Mouse (Mus musculus) embryonic facial prominence, embryonic 10.5 days (tissue): ENCODE data around the gene Qsox2. TPM values are rescaled to one million over a fixed set of nuclear protein-coding genes. Genes with fewer than 3 reads are reported as not detected.

Experiments used
- DNase-seq: peaks from one replicate; pipeline ENCODE4 v3.0.0-alpha.2; 2017; ENCODE audit warnings: low spot score
- H3K27ac ChIP-seq: fragments of 300-500 bp; sonication (generic); replicated peaks from 2 replicates; pipeline ENCODE4 v1.5.1; 2016; ENCODE audit warnings: mild to moderate bottlenecking
- H3K27me3 ChIP-seq: fragments of 300-500 bp; sonication (generic); replicated peaks from 2 replicates; pipeline ENCODE4 v1.6.1; 2016; ENCODE audit warnings: low read depth, mild to moderate bottlenecking; ENCODE audit not compliant: poor library complexity, severe bottlenecking
- H3K36me3 ChIP-seq: fragments of 300-500 bp; sonication (generic); replicated peaks from 2 replicates; pipeline ENCODE4 v1.6.1; 2016; ENCODE audit warnings: mild to moderate bottlenecking, moderate library complexity
- H3K4me1 ChIP-seq: fragments of 300-500 bp; sonication (generic); 2 replicates; pipeline ENCODE4 v1.6.1; 2016
- H3K4me3 ChIP-seq: fragments of 300-500 bp; sonication (generic); 2 replicates; pipeline ENCODE4 v1.5.1; 2016; ENCODE audit warnings: mild to moderate bottlenecking, moderate library complexity
- H3K9me3 ChIP-seq: fragments of 300-500 bp; sonication (generic); 2 replicates; pipeline ENCODE4 v1.6.1; 2016; ENCODE audit warnings: mild to moderate bottlenecking
- WGBS: fragments of 180-500 bp; shearing (Covaris S2); methylation state at CpG from one replicate; pipeline ENCODE4 v1.1.7; 2016; 5-methylcytosine and 5-hydroxymethylcytosine counted together
- polyA plus RNA-seq: library from polyadenylated mRNA; unstranded; fragments of >200 nt; fragmentation: Nextera tagmentation; extraction: Ambion mirVana; gene quantifications from 2 replicates; pipeline ENCODE4 v1.2.1, GENCODE M21; 2016

Gene Qsox2
- 15.7 and 18.1 TPM in 2 replicates for polyA plus RNA-seq

- WGBS = 2% methylated on average over 36 of the region's 36 CpGs
- Histone ChIP-seq H3K4me3 (peak within 1 kb of the TSS; percentile 95), H3K4me1 (peaks cover 32% of the 10 kb centered on the region), H3K27ac (peak within 1 kb of the TSS; percentile 93), H3K27me3 (no peaks in the 10 kb centered on the region), H3K9me3 (no peaks in the 10 kb centered on the region), H3K36me3 (peaks cover 4% of the 10 kb centered on the region)
- DNase-seq = peak; percentile 98
Observed at GRCm38 (mm10) chr2:26237290-26237782, at the start of gene Qsox2. TSS of gene Qsox2 (minus strand) at chr2:26237525.

DNA sequence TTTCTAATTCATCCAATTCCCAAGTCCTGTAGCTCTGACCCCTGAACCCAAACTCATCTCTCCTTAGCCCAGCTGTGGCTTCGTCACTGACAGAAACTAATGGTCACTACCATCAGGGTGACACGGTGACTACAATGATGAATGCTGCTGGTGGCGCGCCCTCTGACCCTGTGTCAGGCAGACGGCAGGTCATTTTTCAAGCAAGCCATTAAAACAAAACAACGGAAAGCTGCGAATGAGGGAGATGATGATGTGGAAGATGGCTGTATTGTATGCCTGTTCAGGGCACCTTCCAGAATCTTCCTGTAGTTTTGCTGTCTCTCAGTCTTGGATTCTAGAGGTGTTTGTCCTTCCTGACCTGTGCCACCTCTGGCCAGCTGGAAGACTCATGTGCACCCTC lies 49.1 kb upstream of the Qsox2 start:
- H3K4me3 ChIP-seq = no peak overlapping the region
- no peak overlapping the region for H3K27ac ChIP-seq
- peaks cover 8% of the 10 kb centered on the region for H3K4me1 ChIP-seq
- no peaks in the 10 kb centered on the region for H3K36me3 ChIP-seq
- no peaks in the 10 kb centered on the region for H3K27me3 ChIP-seq
- H3K9me3 ChIP-seq = no peaks in the 10 kb centered on the region
- WGBS = 61% methylated on average over 7 of the region's 7 CpGs
- DNase-seq = no peak

GRCm38 (mm10) chr2:26285804-26286203 lies 48.5 kb upstream of the Qsox2 start:
- DNase-seq = no peak
- 75% methylated on average over 7 of the region's 7 CpGs for WGBS
- H3K9me3 ChIP-seq = no peaks in the 10 kb centered on the region
- H3K36me3 ChIP-seq = no peaks in the 10 kb centered on the region
- no peak overlapping the region for H3K4me3 ChIP-seq
- H3K27ac ChIP-seq = no peak overlapping the region
- no peaks in the 10 kb centered on the region for H3K27me3 ChIP-seq
- H3K4me1 ChIP-seq = peaks cover 8% of the 10 kb centered on the region

GRCm38 (mm10) chr2:26280594-26280993 lies 43.3 kb upstream of the Qsox2 start:
- H3K36me3 ChIP-seq = no peaks in the 10 kb centered on the region
- H3K4me3 ChIP-seq = no peak overlapping the region
- no peaks in the 10 kb centered on the region for H3K27me3 ChIP-seq
- H3K4me1 ChIP-seq = peaks cover 6% of the 10 kb centered on the region; the same call in 1 of the 2 replicates
- 76% methylated on average over 11 of the region's 11 CpGs for WGBS
- H3K9me3 ChIP-seq = no peaks in the 10 kb centered on the region
- DNase-seq = no peak
- no peak overlapping the region for H3K27ac ChIP-seq

GRCm38 (mm10) chr2:26279712-26280111 lies 42.4 kb upstream of the Qsox2 start:
- DNase-seq = no peak
- H3K27me3 ChIP-seq = no peaks in the 10 kb centered on the region
- no peaks in the 10 kb centered on the region for H3K9me3 ChIP-seq
- H3K4me3 ChIP-seq = no peak overlapping the region
- no peaks in the 10 kb centered on the region for H3K36me3 ChIP-seq
- H3K27ac ChIP-seq = no peak overlapping the region
- peaks cover 7% of the 10 kb centered on the region; the same call in 1 of the 2 replicates for H3K4me1 ChIP-seq
- WGBS = 86% methylated on average over 3 of the region's 3 CpGs

GRCm38 (mm10) chr2:26273611-26274010 lies 36.3 kb upstream of the Qsox2 start:
- no peak overlapping the region for H3K27ac ChIP-seq
- H3K36me3 ChIP-seq = no peaks in the 10 kb centered on the region
- H3K4me3 ChIP-seq = no peak overlapping the region
- no peaks in the 10 kb centered on the region for H3K27me3 ChIP-seq
- no peaks in the 10 kb centered on the region for H3K9me3 ChIP-seq
- DNase-seq = peak; percentile 71
- 18% methylated on average over 7 of the region's 7 CpGs for WGBS
- peaks cover 24% of the 10 kb centered on the region for H3K4me1 ChIP-seq

DNA sequence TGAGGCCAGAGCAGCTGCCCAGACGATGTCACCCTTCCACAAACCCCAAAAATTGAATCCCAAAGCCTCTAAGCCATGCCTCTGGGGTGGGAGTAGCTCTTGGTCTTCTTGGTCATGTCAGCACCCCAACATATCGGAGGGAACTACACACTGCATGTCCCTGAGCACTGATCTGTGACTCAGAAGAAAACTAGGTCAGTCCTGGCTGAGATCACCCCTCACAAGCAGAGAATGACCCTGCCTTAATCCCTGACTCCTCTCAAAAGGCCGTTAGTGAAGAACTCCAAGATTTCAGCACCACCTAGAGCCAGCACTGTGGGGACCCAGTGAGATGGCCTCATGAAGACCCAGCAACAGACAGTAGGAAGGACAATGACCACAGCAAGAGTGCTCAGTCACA lies 30.9 kb upstream of the Qsox2 start:
- H3K27me3 ChIP-seq = no peaks in the 10 kb centered on the region
- DNase-seq = no peak
- no peak overlapping the region; the same call in 1 of the 2 replicates for H3K27ac ChIP-seq
- H3K9me3 ChIP-seq = no peaks in the 10 kb centered on the region
- WGBS = 65% methylated on average over 3 of the region's 3 CpGs
- peaks cover 18% of the 10 kb centered on the region for H3K4me1 ChIP-seq
- no peak overlapping the region for H3K4me3 ChIP-seq
- H3K36me3 ChIP-seq = no peaks in the 10 kb centered on the region

DNA sequence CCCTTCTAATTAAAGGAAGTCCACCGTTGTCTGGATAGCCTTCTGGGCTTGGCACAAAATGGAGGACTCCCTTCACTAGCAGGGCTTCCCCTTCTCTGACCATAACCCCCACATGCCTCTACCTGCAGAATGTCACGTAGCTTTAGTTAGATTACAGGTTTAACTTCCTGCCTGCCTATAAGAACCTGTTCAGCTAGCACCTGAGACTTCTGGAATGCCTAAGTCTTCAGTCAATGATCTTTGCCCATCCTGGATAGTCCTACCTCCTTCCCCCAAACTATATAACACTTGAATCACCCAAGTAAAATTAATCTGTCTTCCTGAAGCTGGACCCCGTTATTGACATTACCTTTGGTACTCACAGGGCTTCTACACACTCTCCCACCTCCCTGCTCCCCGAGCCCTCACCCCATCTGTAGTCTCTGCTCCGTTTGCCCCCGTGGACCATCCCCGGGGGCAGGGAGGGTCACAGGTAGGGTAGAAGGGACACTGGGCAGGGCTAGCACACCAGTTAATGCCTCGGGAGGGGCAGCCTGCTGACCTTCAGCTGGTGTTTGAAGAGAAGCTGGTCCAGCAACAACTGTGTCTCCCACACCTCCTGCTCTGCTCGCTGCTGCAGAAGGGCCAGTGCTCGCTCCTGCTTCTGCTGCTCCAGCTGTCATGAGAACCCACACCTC lies 28.9 kb upstream of the Qsox2 start:
- H3K4me1 ChIP-seq = peaks cover 18% of the 10 kb centered on the region
- no peak overlapping the region for H3K27ac ChIP-seq
- H3K9me3 ChIP-seq = no peaks in the 10 kb centered on the region
- H3K36me3 ChIP-seq = no peaks in the 10 kb centered on the region
- DNase-seq = no peak
- H3K27me3 ChIP-seq = no peaks in the 10 kb centered on the region
- H3K4me3 ChIP-seq = no peak overlapping the region
- WGBS = 81% methylated on average over 10 of the region's 10 CpGs

GRCm38 (mm10) chr2:26265095-26265494 lies 27.8 kb upstream of the Qsox2 start:
- Histone ChIP-seq H3K36me3 (no peaks in the 10 kb centered on the region), H3K27ac (no peak overlapping the region), H3K9me3 (no peaks in the 10 kb centered on the region), H3K4me3 (no peak overlapping the region), H3K4me1 (peaks cover 18% of the 10 kb centered on the region), H3K27me3 (no peaks in the 10 kb centered on the region)
- DNase-seq = no peak
- 84% methylated on average over 2 of the region's 2 CpGs for WGBS

DNA sequence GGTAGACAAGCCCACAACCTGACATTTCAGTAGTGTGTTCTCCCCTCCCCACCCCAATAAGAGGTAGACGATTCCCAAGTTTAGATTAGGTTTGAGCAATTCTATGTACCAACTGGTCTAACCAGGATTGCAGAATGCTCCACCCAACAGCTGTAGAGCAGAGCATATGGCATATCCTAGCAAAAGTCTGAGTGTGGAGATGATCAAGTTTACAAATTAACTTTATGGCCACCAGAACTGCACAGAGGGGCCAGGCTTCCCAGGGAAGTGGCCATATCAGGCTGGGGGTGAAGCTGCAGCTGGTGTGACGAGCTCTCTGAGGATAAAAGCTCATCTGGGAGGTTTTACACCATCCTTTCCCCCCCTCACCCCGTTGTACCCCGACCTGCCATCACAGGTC lies 27.3 kb upstream of the Qsox2 start:
- no peak for DNase-seq
- H3K27me3 ChIP-seq = no peaks in the 10 kb centered on the region
- 76% methylated on average over 4 of the region's 4 CpGs for WGBS
- no peak overlapping the region for H3K27ac ChIP-seq
- no peak overlapping the region for H3K4me3 ChIP-seq
- no peaks in the 10 kb centered on the region for H3K9me3 ChIP-seq
- peaks cover 14% of the 10 kb centered on the region for H3K4me1 ChIP-seq
- H3K36me3 ChIP-seq = no peaks in the 10 kb centered on the region

GRCm38 (mm10) chr2:26257315-26258096 lies 20.2 kb upstream of the Qsox2 start:
- Histone ChIP-seq H3K27me3 (0 out of 2 replicates have a peak, but pooled peaks cover 4% of the 10 kb centered on the region), H3K36me3 (no peaks in the 10 kb centered on the region), H3K27ac (no peak overlapping the region), H3K9me3 (no peaks in the 10 kb centered on the region), H3K4me3 (no peak overlapping the region), H3K4me1 (peaks cover 15% of the 10 kb centered on the region; the same call in 1 of the 2 replicates)
- no peak for DNase-seq
- WGBS = 88% methylated on average over 16 of the region's 16 CpGs

GRCm38 (mm10) chr2:26254816-26255215 lies 17.5 kb upstream of the Qsox2 start:
- WGBS = 62% methylated on average over 4 of the region's 4 CpGs
- no peak overlapping the region for H3K4me3 ChIP-seq
- H3K27ac ChIP-seq = no peak overlapping the region
- H3K36me3 ChIP-seq = no peaks in the 10 kb centered on the region
- 0 out of 2 replicates have a peak, but pooled peaks cover 4% of the 10 kb centered on the region for H3K27me3 ChIP-seq
- peaks cover 17% of the 10 kb centered on the region; the same call in 1 of the 2 replicates for H3K4me1 ChIP-seq
- no peaks in the 10 kb centered on the region for H3K9me3 ChIP-seq
- DNase-seq = no peak
